Mouse (Mus musculus) kidney, adult 2 months (tissue): ENCODE measurements at regions not wholly inside any gene's neighbourhood (a gene's known extent, or its start where the extent isn't known, plus 50 kb on each side); places are given as distances from the start of the nearest gene placed in this dataset.

ENCODE experiments used
- CTCF ChIP-seq: fragments of 200-500 bp; conservative IDR thresholded peaks from 2 replicates; pipeline ENCODE4 v1.5.1; 2011; ENCODE audit warnings: low read depth, mild to moderate bottlenecking, control low read depth, low read length, moderate library complexity, mixed read lengths; ENCODE audit not compliant: insufficient read depth, insufficient read length
- POLR2A ChIP-seq: fragments of 200-500 bp; IDR thresholded peaks from one replicate; pipeline ENCODE4 v1.6.1; 2011; ENCODE audit warnings: low read depth, low read length, control low read depth

DNA sequence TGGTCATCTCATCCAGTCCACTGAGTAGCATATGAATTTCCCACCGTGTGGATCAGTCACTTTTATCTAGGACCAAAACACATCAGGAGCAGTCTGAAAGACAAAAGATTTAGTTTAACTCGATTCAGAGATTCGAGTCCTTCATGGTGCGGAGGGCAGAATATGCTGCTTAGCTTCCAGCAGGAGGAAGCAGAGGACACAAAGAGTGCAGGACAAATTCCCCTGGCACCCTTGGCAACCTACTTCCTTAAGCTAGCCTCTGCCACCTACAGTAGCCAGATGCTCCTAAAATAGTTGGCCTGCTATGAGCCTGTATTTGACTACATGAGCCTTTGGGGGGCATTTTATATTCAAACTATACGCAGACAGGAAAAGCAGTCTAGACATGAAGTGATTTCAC is 181.1 kb upstream of the Cxcl12 start:
- no peak for TF ChIP-seq CTCF
- TF ChIP-seq POLR2A = no peak
